Mouse (Mus musculus): ENCODE measurements around the gene Cdh23.

The Cdh23 gene

DNA sequence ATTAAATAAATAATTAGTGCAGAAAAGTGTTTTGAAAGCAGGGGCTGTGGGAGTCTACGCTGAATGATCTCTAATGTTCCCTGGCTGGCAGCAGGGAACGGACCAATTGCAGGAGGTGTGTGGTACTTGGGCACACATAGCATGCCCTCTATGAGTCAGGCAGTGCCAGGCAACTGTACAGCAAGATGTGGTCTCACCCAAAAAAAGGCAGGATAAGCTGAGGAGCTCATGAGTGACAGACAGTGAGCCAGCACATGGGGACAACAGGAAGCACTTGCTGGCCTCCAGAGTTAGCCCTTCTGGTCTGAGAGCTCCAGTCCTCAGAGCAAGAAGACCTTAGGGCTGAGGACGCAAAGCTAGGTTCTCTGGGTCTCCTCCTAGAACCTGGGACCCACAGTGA, 121.4 kb downstream of the Cdh23 start:
- DNase-seq: no peak

DNA sequence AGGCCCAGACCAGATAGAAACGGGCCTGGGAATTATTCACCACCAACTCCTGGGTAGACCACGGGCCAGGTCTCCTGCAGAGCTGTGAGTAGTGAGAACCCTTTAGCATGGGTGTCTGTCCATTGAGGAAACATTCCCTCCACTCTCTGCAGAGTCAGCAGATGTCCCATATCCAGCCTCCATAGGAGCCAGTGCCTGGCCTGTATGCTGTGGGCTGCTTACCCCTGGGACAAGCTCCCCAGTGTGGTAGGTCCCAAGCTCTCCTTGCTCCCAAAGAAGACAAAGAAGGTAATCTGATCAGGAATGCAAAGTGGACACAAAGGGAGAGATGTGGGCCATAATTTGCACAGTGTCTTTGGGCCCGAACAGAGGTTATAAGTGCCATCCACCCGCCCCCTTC, 124.8 kb downstream of the Cdh23 start:
- no peak for DNase-seq

GRCm38 (mm10) chr10:60566369-60567037, 129.8 kb downstream of the Cdh23 start:
- peak; percentile 56 to 61 for DNase-seq

DNA sequence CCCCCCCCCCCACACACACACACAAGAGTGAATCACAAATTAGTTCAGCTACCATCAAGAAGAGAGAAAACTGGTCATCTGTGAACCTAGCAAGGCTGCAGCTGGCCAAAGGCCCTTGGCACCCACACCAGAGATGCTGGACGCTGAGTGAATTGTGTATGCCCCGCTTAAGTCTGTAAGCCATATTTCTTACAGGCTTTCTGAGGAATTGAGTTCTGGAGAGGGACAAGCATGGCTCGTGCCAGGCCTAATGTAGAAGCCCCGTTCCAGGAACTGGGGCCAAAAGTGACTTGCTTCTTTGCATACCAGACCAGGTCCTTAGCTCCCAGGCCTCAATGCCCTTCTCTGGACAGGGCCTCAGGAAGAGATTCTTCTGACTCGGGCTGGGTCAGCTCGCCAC, 132.2 kb downstream of the Cdh23 start:
- no peak for DNase-seq

DNA sequence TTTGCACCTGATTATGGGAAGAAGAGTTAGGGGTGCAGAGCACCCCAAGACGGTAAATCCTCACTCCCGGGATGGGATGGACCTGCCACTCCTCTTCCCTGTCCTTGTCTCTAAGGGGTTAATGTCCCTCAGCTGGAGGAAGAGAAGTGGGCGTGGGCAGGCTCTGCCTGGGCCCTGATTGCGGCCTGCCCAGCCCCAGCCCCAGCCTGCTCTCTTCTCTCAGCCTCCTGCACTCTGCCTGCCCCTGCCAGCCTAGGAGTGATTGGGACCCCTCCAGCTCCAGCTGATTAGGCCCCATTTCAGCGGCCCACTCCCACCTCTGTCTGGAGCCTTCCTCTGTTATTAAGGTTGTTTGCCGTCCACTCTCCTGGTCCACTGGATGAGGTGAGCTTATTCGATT, 133.3 kb downstream of the Cdh23 start:
- DNase-seq: no peak

GRCm38 (mm10) chr10:60558491-60558927, 137.8 kb downstream of the Cdh23 start:
- DNase-seq: no peak

DNA sequence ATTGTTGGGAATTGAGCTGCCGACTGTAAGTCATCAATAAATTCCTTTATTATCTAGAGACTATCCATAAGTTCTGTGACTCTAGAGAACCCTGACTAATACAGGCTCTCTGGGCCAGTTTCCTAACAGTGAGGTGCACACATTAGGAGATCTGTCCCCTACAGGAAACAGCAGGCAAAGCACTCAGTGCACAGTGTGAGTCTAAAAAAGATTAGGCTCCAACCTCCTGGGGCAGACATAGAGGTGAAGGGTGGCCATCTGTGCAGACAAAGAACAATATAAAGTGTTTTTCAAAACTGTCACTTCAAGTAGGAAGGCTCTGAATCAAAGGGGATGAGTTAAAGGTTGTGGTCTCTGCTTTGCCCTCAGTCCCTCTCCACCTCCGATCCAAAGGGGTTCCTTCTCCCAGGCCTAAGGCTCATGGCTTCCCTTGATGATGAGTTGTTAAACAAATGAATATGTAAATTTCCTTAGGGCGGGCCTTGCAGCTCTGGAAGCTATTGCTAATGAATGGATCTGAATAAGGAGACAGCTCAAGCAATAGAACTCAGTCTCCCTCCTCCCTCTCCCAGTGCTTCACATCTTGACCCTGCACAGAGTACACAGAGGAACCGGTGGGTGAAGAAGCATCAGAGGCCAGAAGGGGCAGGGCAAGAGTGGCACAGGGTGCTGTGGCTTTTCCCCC, 143.2 kb downstream of the Cdh23 start:
- no peak for DNase-seq

DNA sequence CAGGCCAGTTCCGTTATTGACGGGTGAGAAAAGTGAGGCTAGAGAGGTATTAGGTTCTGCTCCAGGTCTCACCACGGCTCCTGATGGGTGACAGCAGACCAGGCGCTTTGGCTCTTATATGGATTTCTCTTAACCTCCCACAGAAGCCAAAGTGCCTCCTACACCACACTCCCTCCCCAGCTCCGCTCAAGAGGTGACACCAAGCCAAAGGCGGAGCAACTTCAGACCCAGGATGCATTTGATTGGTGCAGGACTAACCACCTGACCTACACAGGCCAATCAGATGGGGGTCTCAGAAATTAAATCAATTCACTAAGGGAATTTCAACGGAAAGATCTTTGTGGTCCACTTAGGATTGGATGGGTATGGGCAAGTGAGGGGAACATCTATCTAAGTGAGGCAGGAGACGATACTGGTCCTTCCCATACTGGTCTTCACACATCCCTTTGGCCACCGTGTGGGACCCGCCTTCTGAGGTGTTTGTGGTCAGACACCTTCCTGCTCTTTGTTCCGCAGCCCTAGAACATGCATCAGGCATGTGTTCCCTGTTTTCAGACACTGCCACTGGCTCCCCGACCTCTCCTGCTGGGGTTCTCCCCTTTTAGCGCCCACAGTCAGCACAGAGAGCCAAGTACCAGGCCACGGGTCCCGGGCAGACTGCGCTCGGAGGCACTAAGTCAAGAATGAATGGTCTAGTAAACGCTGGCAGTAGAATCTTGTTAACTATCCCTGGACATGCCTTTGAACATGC, 157.0 kb downstream of the Cdh23 start:
- no peak for DNase-seq

DNA sequence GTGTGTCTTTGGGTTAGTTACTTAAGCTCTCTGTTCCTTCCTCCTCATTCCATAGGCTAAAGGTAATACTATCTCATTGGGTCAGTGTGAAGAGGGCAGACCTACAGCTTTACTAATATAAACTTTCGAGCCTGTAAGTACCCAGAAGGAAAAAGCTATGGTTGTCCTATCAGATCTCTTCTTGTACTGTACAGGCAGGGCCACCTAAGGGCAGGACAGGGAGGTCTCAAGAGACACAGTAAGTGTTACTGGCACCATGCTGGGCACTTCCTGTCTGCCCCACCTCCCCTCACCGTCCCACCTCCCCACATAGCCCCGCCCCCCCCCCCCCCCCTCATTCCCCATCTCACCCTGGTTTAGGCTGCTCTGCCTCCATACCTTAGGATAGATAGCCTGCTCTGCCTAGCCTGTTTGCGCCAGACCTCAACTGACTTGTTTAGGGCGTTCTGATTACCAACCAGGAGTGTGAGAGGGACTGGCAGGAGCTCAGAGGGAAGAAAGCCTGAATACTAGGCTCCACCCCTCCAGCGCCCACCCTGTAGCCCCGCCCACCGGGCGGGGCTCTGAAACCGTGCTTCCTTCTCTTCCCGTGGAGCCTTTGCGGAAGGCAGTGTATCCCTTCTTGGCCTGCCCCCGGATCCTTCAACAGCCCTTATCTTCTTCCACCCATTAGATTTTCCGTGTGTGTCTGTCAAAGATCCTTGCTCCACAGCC, 160.0 kb downstream of the Cdh23 start:
- peak; percentile 25 to 36 for DNase-seq

- no peak for DNase-seq
Observed at GRCm38 (mm10) chr10:60532502-60532901, 163.8 kb downstream of the Cdh23 start.

GRCm38 (mm10) chr10:60531349-60531748, 164.9 kb downstream of the Cdh23 start:
- DNase-seq: peak; percentile 36 to 41

GRCm38 (mm10) chr10:60530633-60531032, 165.7 kb downstream of the Cdh23 start:
- DNase-seq: no peak

DNA sequence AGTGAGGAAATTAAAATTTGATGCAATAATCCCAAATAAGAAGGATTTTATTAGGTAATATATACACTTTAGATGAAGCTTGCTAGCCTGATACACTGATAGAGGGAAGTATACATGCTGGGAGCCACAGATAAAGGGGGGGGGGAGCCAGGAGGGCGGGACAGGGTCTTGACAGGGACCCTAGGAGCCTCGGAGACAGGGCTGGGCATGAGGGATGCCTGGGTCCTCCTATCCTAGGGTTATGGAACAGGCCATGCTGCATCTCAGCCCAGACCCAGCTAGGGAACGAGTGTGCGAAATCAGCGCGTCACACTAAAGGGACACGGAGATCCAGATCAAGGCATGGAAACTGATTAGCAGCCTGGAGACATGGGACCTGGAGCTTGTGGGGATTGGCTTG, 168.3 kb downstream of the Cdh23 start:
- DNase-seq: no peak

- DNase-seq: no peak
Observed at GRCm38 (mm10) chr10:60525081-60525480, 171.2 kb downstream of the Cdh23 start.

- DNase-seq: peak; percentile 23 to 57
Observed at GRCm38 (mm10) chr10:60516286-60516685, 180.0 kb downstream of the Cdh23 start.

DNA sequence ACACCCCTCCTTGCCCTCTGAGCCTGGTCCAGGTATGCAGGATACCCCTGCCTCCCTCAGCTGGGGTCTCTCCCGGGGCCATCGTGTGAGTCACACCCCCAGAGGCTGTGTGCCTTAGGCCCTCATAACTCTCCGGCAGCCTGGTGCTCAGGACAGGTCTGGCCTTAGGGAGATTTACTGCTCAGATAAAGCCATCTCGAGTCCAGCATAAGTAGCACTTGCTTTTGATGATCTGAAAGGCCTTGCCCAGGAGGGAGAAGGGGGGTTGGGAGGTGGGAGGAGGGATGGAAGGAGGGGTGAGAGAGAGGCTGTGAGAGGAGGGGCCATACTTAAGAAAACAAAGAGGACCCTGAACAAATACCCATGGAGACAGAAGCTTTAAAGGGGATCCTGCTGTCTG, 197.8 kb downstream of the Cdh23 start:
- no peak for DNase-seq

GRCm38 (mm10) chr10:60495070-60495469, 201.2 kb downstream of the Cdh23 start:
- DNase-seq: no peak

- no peak for DNase-seq
Observed at GRCm38 (mm10) chr10:60491538-60491937, 204.8 kb downstream of the Cdh23 start.

- DNase-seq: no peak
Observed at GRCm38 (mm10) chr10:60481381-60481780, 214.9 kb downstream of the Cdh23 start.

DNA sequence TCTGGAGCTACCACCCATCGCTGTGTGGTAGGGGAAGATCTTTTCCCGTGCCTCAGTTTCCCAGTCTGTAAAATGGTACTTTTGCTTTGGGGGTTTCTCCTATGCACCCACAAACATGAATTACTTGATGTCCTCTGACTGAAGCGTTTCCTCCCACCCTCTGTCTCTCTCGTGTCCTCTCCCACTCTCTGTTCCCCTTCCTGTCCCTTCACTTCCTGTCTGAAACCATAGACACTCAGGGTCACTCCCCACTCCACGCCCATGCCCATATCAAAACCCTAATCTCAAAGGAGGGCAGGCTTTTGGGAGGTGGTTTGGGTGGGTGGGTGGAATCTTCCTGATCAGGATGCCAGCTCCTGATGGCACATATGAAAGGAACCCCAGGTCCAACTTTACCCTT, 221.7 kb downstream of the Cdh23 start:
- DNase-seq: no peak

DNA sequence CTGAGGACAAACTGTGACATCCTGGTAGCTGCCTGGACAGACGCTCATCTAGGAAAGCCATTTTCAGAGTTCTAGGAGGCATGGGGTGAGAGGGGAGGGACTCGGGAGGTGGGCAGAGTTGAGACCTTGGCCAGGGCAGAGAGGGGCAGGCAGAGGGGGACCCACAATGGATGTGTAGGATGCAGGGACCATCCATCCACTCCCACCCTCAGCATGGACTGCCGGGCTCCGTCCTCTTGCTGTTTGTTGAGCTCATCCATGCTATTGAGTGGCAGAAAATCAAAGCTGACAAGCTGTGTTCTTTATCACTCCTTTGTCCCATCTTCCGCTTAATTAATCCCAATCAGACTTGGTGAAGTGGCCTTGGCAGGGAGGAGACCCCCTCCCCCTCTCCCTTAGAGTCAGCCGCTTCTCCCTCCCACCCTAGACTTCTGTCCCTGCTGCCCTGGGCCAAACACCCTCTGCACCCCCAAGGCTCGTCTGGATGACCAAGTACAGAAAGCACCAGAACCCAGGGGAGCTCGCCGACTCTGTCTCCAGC, 222.4 kb downstream of the Cdh23 start:
- no peak for DNase-seq

DNA sequence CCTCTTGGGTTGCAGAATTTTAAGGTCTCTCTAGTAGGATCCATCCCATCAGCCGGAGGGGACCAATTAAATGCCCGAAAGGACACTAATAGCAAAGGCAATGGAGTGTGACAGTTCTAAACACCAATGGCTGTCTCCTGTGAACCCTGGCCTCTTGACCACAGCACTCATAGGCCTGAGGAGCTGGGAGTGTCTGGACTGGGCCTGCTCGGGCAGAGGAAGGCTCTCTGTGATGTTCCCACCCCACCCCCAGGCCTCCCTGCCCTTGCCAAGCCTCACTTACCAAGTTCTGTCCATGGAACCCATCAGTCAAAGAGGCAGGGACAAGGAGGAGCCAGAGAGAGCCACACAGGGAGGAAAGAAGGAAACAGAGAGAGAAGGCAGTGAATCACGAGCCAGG, 228.5 kb downstream of the Cdh23 start:
- DNase-seq: no peak
